ENCODE assay signal across 8 mouse cellular contexts in genomic region chr2:181038644-181039355, GRCm38 (mm10). TPM values are rescaled to one million over a fixed set of nuclear protein-coding genes. Genes with fewer than 3 reads are reported as not detected.
A peak's percentile ranks its signal among the peaks of the same experiment; 100 is the strongest.
DNase-seq lines count a peak whose midpoint lies in the region; ATAC-seq and TF ChIP-seq lines count a peak whose summit lies in the region.

No protein-coding gene starts in this region.

- no peak for ATAC-seq in cerebellum, adult (ENCODE audit: insufficient number of reproducible peaks, low FRiP score, low TSS enrichment)
- peak; percentile 31 for ATAC-seq in hindbrain, embryonic 11.5 days (ENCODE audit: low FRiP score)
- no peak for ATAC-seq in liver, embryonic 12.5 days
- no peak for ATAC-seq in stomach, embryonic 15.5 days (ENCODE audit: insufficient read depth, low FRiP score, low read depth)

- no peak overlapping the region for H3K27ac ChIP-seq in thymus, adult 2 months (ENCODE audit: control insufficient read depth, insufficient read depth, low read length)
- H3K27ac ChIP-seq in hindbrain, embryonic 11.5 days (ENCODE audit: low read depth, low read length), result peak overlapping the region; percentile 19; the same call in 1 of the 2 replicates
- H3K27ac ChIP-seq in liver, embryonic 12.5 days, result no peak overlapping the region
- no peak overlapping the region for H3K27ac ChIP-seq in stomach, embryonic 15.5 days

- WGBS in thymus, adult 2 months, result 3% methylated on average over 62 of the region's 63 CpGs
- 1% methylated on average over 39 of the region's 63 CpGs for WGBS in hindbrain, embryonic 11.5 days
- 3% methylated on average over 60 of the region's 63 CpGs for WGBS in liver, embryonic 12.5 days (ENCODE audit: insufficient replicate concordance)
- WGBS in stomach, embryonic 15.5 days, result 1% methylated on average over 63 of the region's 63 CpGs

- peak overlapping the region; percentile 77 for H3K9ac ChIP-seq in hindbrain, embryonic 11.5 days (ENCODE audit: low read depth, low read length)
- H3K9ac ChIP-seq in liver, embryonic 12.5 days, result no peak overlapping the region
- peak overlapping the region; percentile 42 for H3K9ac ChIP-seq in stomach, embryonic 15.5 days

- no peaks in the 10 kb centered on the region for H3K36me3 ChIP-seq in thymus, adult 2 months (ENCODE audit: control insufficient read depth, insufficient read depth, low read length)
- no peaks in the 10 kb centered on the region for H3K36me3 ChIP-seq in hindbrain, embryonic 11.5 days (ENCODE audit: control insufficient read depth, insufficient read depth, low read length)
- H3K36me3 ChIP-seq in liver, embryonic 12.5 days, result no peaks in the 10 kb centered on the region
- H3K36me3 ChIP-seq in stomach, embryonic 15.5 days, result no peaks in the 10 kb centered on the region

- no peak for TF ChIP-seq POLR2A in thymus, adult 2 months (IDR thresholded peaks at IDR 0.05; ENCODE audit: control insufficient read depth, extremely low read depth, insufficient read depth, low read length, poor library complexity)

- no peaks in the 10 kb centered on the region for H3K4me1 ChIP-seq in thymus, adult 2 months (replicated peaks; ENCODE audit: control insufficient read depth, insufficient read depth, low read length)
- H3K4me1 ChIP-seq in hindbrain, embryonic 11.5 days (replicated peaks; ENCODE audit: control insufficient read depth, insufficient read depth, low read length), result peaks cover 16% of the 10 kb centered on the region
- H3K4me1 ChIP-seq in liver, embryonic 12.5 days, result no peaks in the 10 kb centered on the region
- H3K4me1 ChIP-seq in stomach, embryonic 15.5 days, result peaks cover 18% of the 10 kb centered on the region; the same call in 1 of the 2 replicates

- H3K4me3 ChIP-seq in thymus, adult 2 months (ENCODE audit: control insufficient read depth, insufficient read depth, low read length), result no peak overlapping the region
- peak overlapping the region; percentile 61 for H3K4me3 ChIP-seq in hindbrain, embryonic 11.5 days (ENCODE audit: low read depth, low read length)
- H3K4me3 ChIP-seq in liver, embryonic 12.5 days, result peak overlapping the region; percentile 48
- H3K4me3 ChIP-seq in stomach, embryonic 15.5 days (replicated peaks), result peak overlapping the region; percentile 53

- H3K4me2 ChIP-seq in hindbrain, embryonic 11.5 days (replicated peaks; ENCODE audit: low read depth, low read length), result peak overlapping the region; percentile 95
- H3K4me2 ChIP-seq in liver, embryonic 12.5 days, result peak overlapping the region; percentile 59
- H3K4me2 ChIP-seq in stomach, embryonic 15.5 days, result peak overlapping the region; percentile 92

- no peaks in the 10 kb centered on the region for H3K9me3 ChIP-seq in hindbrain, embryonic 11.5 days (ENCODE audit: control insufficient read depth, low read length)
- no peaks in the 10 kb centered on the region for H3K9me3 ChIP-seq in liver, embryonic 12.5 days (replicated peaks)
- H3K9me3 ChIP-seq in stomach, embryonic 15.5 days, result no peaks in the 10 kb centered on the region

- peaks cover 6% of the 10 kb centered on the region for H3K27me3 ChIP-seq in thymus, adult 2 months (ENCODE audit: control insufficient read depth, insufficient read depth, low read length)
- H3K27me3 ChIP-seq in hindbrain, embryonic 11.5 days (ENCODE audit: control insufficient read depth, insufficient read depth, low read length), result peaks cover 4% of the 10 kb centered on the region; the same call in 1 of the 2 replicates
- peaks cover 92% of the 10 kb centered on the region for H3K27me3 ChIP-seq in liver, embryonic 12.5 days (replicated peaks)
- H3K27me3 ChIP-seq in stomach, embryonic 15.5 days (replicated peaks), result peaks cover 51% of the 10 kb centered on the region

- no peak for TF ChIP-seq CTCF in thymus, adult 2 months (IDR thresholded peaks at IDR 0.05; ENCODE audit: borderline replicate concordance, control insufficient read depth, extremely low read depth, insufficient read depth, low read length, poor library complexity)

- DNase-seq in cerebellum, postnatal 25 days, result peak; percentile 43 to 55
- DNase-seq in thymus, postnatal 4 days, result peak; percentile 25
- no peak for DNase-seq in thymus, adult 2 months
- DNase-seq in hindbrain, embryonic 11.5 days (ENCODE audit: low spot score), result peak; percentile 77
- DNase-seq in spleen, postnatal 4 days (ENCODE audit: low spot score in 2 of 2), result no peak

RNA-seq across cellular contexts. Expression of gene Chrna4, which starts 4.5 kb away (rescaled TPM):
- polyA plus RNA-seq in thymus, adult 2 months (2012; rRNA removed), result 0.18 and 0.27 TPM in 2 replicates
- 45.0 and 54.1 TPM in 2 replicates for polyA plus RNA-seq in hindbrain, embryonic 11.5 days (2014; fragmentation: Nextera tagmentation; extraction: Ambion mirVana)
- 0.29 and 0.54 TPM in 2 replicates for polyA plus RNA-seq in liver, embryonic 12.5 days (2016; fragmentation: Nextera tagmentation; extraction: Ambion mirVana)
- 2.2 and 3.0 TPM in 2 replicates for polyA plus RNA-seq in stomach, embryonic 15.5 days (2015; fragmentation: Nextera tagmentation; extraction: Ambion mirVana)

RNA-seq across cellular contexts. Expression of gene Col20a1, which starts 52.5 kb away (rescaled TPM):
- 2.5 and 3.3 TPM in 2 replicates for polyA plus RNA-seq in thymus, adult 2 months (2012; rRNA removed)
- 0.56 and 0.78 TPM in 2 replicates for polyA plus RNA-seq in hindbrain, embryonic 11.5 days (2014; fragmentation: Nextera tagmentation; extraction: Ambion mirVana)
- polyA plus RNA-seq in liver, embryonic 12.5 days (2016; fragmentation: Nextera tagmentation; extraction: Ambion mirVana), result 0.15 and 0.23 TPM in 2 replicates
- 0.71 and 1.1 TPM in 2 replicates for polyA plus RNA-seq in stomach, embryonic 15.5 days (2015; fragmentation: Nextera tagmentation; extraction: Ambion mirVana)

Comparison
In these comparisons a context has a peak if more than half of its experiments do, and no peak if none do; other contexts are left out.
1. DNase-seq: peak in cerebellum, postnatal 25 days (2 of 2), thymus, postnatal 4 days (single experiment) and hindbrain, embryonic 11.5 days (single experiment); none in thymus, adult 2 months (single experiment) and spleen, postnatal 4 days (0 of 2).
2. RNA of gene Chrna4, which starts 4.5 kb away (polyA plus RNA-seq): 45.0 to 54.1 TPM in hindbrain, embryonic 11.5 days; 2.2 to 3.0 TPM in stomach, embryonic 15.5 days, 0.29 to 0.54 TPM in liver, embryonic 12.5 days and 0.18 to 0.27 TPM in thymus, adult 2 months; every median in the first group is over 10 times any median in the second.
3. Peak in every context shown above with its lines, with median percentiles within 50 percentile points of each other: H3K4me2 ChIP-seq.